Mouse (Mus musculus) liver, postnatal 0 days (tissue): ENCODE measurements around the gene Git2.

Source experiments
- CTCF ChIP-seq: sonication (generic); IDR thresholded peaks from 2 replicates; pipeline ENCODE4 v1.5.1; 2016; ENCODE audit warnings: antibody characterized with exemption, low read depth
- EP300 ChIP-seq: IDR thresholded peaks from 2 replicates; pipeline ENCODE4 v1.6.1; 2016; ENCODE audit warnings: antibody characterized with exemption, low read depth, mild to moderate bottlenecking

DNA sequence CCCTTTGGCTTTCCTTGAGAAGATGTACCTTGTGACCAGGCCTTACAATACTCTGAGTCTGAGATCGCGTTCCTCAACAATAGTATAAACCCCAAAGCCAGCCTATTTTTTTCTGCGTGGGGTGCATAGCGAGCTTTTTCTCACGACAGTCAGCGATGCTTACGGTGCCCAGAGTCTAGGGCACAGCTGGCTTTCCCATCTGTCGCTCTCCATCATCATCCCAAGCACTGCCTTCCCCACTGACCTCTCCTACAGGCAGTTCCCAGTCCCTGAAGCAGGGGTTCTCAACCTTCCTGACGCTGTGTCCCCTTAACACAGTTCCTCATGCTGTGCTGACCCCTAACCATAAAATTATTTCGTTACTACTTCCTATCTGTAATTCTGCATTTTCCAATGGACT, 32.7 kb downstream of the Git2 start:
- no peak for TF ChIP-seq CTCF
- no peak for TF ChIP-seq EP300
